In genomic region chr3:89165268-89165870, GRCm38 (mm10) we compare ENCODE assay signal across 8 mouse cellular contexts. TPM values are rescaled to one million over a fixed set of nuclear protein-coding genes. Genes with fewer than 3 reads are reported as not detected.
DNase-seq lines count a peak whose midpoint lies in the region; ATAC-seq and TF ChIP-seq lines count a peak whose summit lies in the region.
"Had no signal": no experiment of that assay in that cellular context is flagged by ENCODE, and none has a peak within 500 bp of the region (broad histone marks: within the 10 kb centered on the region; RNA-seq: fewer than 3 reads in every experiment).

No protein-coding gene starts in this region.

- H3K27me3 ChIP-seq in lung, postnatal 0 days (replicated peaks; ENCODE audit: insufficient read depth, low read length): no peaks in the 10 kb centered on the region
- no peaks in the 10 kb centered on the region for H3K27me3 ChIP-seq in limb, embryonic 10.5 days (ENCODE audit: low read depth, poor library complexity, severe bottlenecking)
- no peaks in the 10 kb centered on the region for H3K27me3 ChIP-seq in stomach, embryonic 14.5 days (ENCODE audit: control insufficient read depth, insufficient read depth, low read length)

- H3K27ac ChIP-seq in lung, postnatal 0 days (ENCODE audit: low read length): peak overlapping the region; percentile 98
- peak overlapping the region; percentile 67 for H3K27ac ChIP-seq in embryonic fibroblast, embryonic 13.5 days (ENCODE audit: insufficient read depth, low read length)
- peak overlapping the region; percentile 99 for H3K27ac ChIP-seq in limb, embryonic 10.5 days
- peak overlapping the region; percentile 95 for H3K27ac ChIP-seq in stomach, embryonic 14.5 days (ENCODE audit: low read length)

- no peak for TF ChIP-seq CTCF in lung, postnatal 0 days (IDR thresholded peaks at IDR 0.05)
- no peak for TF ChIP-seq CTCF in embryonic fibroblast, embryonic 13.5 days (IDR thresholded peaks at IDR 0.05; ENCODE audit: borderline replicate concordance, insufficient read depth, low read length)

- H3K4me1 ChIP-seq in lung, postnatal 0 days (ENCODE audit: insufficient read depth, low read depth, low read length): peaks cover 6% of the 10 kb centered on the region; the same call in 1 of the 2 replicates
- H3K4me1 ChIP-seq in embryonic fibroblast, embryonic 13.5 days (ENCODE audit: control insufficient read depth, insufficient read depth, low read length): peaks cover 4% of the 10 kb centered on the region; the same call in 1 of the 2 replicates
- H3K4me1 ChIP-seq in limb, embryonic 10.5 days: peaks cover 25% of the 10 kb centered on the region
- peaks cover 18% of the 10 kb centered on the region for H3K4me1 ChIP-seq in stomach, embryonic 14.5 days (ENCODE audit: control insufficient read depth, insufficient read depth, low read length)

- H3K4me3 ChIP-seq in lung, postnatal 0 days (ENCODE audit: low read depth, low read length): peak overlapping the region; percentile 88
- peak overlapping the region; percentile 86 for H3K4me3 ChIP-seq in embryonic fibroblast, embryonic 13.5 days (ENCODE audit: insufficient read depth, low read length)
- peak overlapping the region; percentile 93 for H3K4me3 ChIP-seq in limb, embryonic 10.5 days
- H3K4me3 ChIP-seq in stomach, embryonic 14.5 days (ENCODE audit: low read depth, low read length): peak overlapping the region; percentile 77

- peak overlapping the region; percentile 67 for H3K4me2 ChIP-seq in lung, postnatal 0 days (replicated peaks; ENCODE audit: low read depth, low read length)
- peak overlapping the region; percentile 74 for H3K4me2 ChIP-seq in stomach, embryonic 14.5 days (replicated peaks; ENCODE audit: low read depth, low read length)

- peaks cover 22% of the 10 kb centered on the region for H3K36me3 ChIP-seq in lung, postnatal 0 days (ENCODE audit: insufficient read depth, low read length)
- H3K36me3 ChIP-seq in limb, embryonic 10.5 days: peaks cover 48% of the 10 kb centered on the region
- H3K36me3 ChIP-seq in stomach, embryonic 14.5 days (ENCODE audit: control insufficient read depth, insufficient read depth, low read length): peaks cover 43% of the 10 kb centered on the region

- 9% methylated on average over 12 of the region's 12 CpGs for WGBS in lung, postnatal 0 days
- 22% methylated on average over 12 of the region's 12 CpGs for WGBS in limb, embryonic 10.5 days
- whole genome bisulfite sequencing in stomach, embryonic 14.5 days: 22% methylated on average over 12 of the region's 12 CpGs

- TF ChIP-seq POLR2A in embryonic fibroblast, embryonic 13.5 days (IDR thresholded peaks at IDR 0.05; ENCODE audit: low read depth, low read length): no peak

- H3K9me3 ChIP-seq in lung, postnatal 0 days (ENCODE audit: low read length): no peaks in the 10 kb centered on the region
- H3K9me3 ChIP-seq in limb, embryonic 10.5 days (replicated peaks): no peaks in the 10 kb centered on the region
- H3K9me3 ChIP-seq in stomach, embryonic 14.5 days (ENCODE audit: control insufficient read depth, low read depth, low read length): no peaks in the 10 kb centered on the region

- no peak for ATAC-seq in lung, postnatal 0 days
- no peak for ATAC-seq in stomach, embryonic 14.5 days (ENCODE audit: insufficient number of reproducible peaks, insufficient read depth, low FRiP score, low read depth)

- intact Hi-C loops in gastrocnemius, postnatal 36 days (cut with DNase I): no loop called here

- no peak for TF ChIP-seq EP300 in lung, postnatal 0 days (IDR thresholded peaks at IDR 0.05)

- DNase-seq in lung, postnatal 0 days (ENCODE audit: low spot score): no peak
- DNase-seq in lung, postnatal 14 days: no peak
- peak; percentile 30 for DNase-seq in limb, embryonic 10.5 days (ENCODE audit: low spot score)
- DNase-seq in layer of hippocampus, postnatal 25 days (ENCODE audit: extremely low spot score in 1 of 2, low spot score in 1 of 2): no peak
- no peak for DNase-seq in gastrocnemius, postnatal 36 days

- H3K9ac ChIP-seq in lung, postnatal 0 days (replicated peaks; ENCODE audit: low read depth): peak overlapping the region; percentile 95
- H3K9ac ChIP-seq in stomach, embryonic 14.5 days (replicated peaks; ENCODE audit: low read depth, low read length): peak overlapping the region; percentile 86

RNA-seq across cellular contexts. Expression of gene Clk2, which starts 0.8 kb away (rescaled TPM):
- polyA plus RNA-seq in lung, postnatal 0 days (2015; fragmentation: Nextera tagmentation; extraction: Ambion mirVana): 16.2 and 17.7 TPM in 2 replicates
- 45.3 and 57.5 TPM in 2 replicates for polyA plus RNA-seq in embryonic fibroblast, embryonic 13.5 days (2011; ENCODE audit: insufficient read length, low read depth, missing spikeins)
- polyA plus RNA-seq in limb, embryonic 10.5 days (2016; fragmentation: Nextera tagmentation; extraction: Ambion mirVana): 40.1 and 44.8 TPM in 2 replicates
- polyA plus RNA-seq in stomach, embryonic 14.5 days (2014; fragmentation: Nextera tagmentation; extraction: Ambion mirVana): 32.7 and 35.1 TPM in 2 replicates
- total RNA-seq in layer of hippocampus, postnatal 25 days (2021): 10 to 100 TPM; 39.0 to 46.7 TPM
- total RNA-seq in gastrocnemius, postnatal 36 days (2021): 10 to 100 TPM; 15.0 to 16.5 TPM

RNA-seq across cellular contexts. Expression of gene Hcn3, which starts 5.4 kb away (rescaled TPM):
- polyA plus RNA-seq in lung, postnatal 0 days (2015; fragmentation: Nextera tagmentation; extraction: Ambion mirVana): 0.19 and 0.31 TPM in 2 replicates
- 0.32 and 1.0 TPM in 2 replicates for polyA plus RNA-seq in embryonic fibroblast, embryonic 13.5 days (2011; ENCODE audit: insufficient read length, low read depth, missing spikeins)
- 1.3 and 1.6 TPM in 2 replicates for polyA plus RNA-seq in limb, embryonic 10.5 days (2016; fragmentation: Nextera tagmentation; extraction: Ambion mirVana)
- polyA plus RNA-seq in stomach, embryonic 14.5 days (2014; fragmentation: Nextera tagmentation; extraction: Ambion mirVana): 1.4 and 1.9 TPM in 2 replicates
- 10 to 100 TPM; 10.7 to 16.7 TPM for total RNA-seq in layer of hippocampus, postnatal 25 days (2021)
- total RNA-seq in gastrocnemius, postnatal 36 days (2021): under 1 TPM; 0.49 to 0.54 TPM

RNA-seq across cellular contexts. Expression of gene Scamp3, which starts 11.9 kb away (rescaled TPM):
- 89.6 and 94.2 TPM in 2 replicates for polyA plus RNA-seq in lung, postnatal 0 days (2015; fragmentation: Nextera tagmentation; extraction: Ambion mirVana)
- 75.7 and 91.2 TPM in 2 replicates for polyA plus RNA-seq in embryonic fibroblast, embryonic 13.5 days (2011; ENCODE audit: insufficient read length, low read depth, missing spikeins)
- 115 and 119 TPM in 2 replicates for polyA plus RNA-seq in limb, embryonic 10.5 days (2016; fragmentation: Nextera tagmentation; extraction: Ambion mirVana)
- polyA plus RNA-seq in stomach, embryonic 14.5 days (2014; fragmentation: Nextera tagmentation; extraction: Ambion mirVana): 92.9 and 95.1 TPM in 2 replicates
- 10 to 100 TPM; 67.8 to 73.3 TPM for total RNA-seq in layer of hippocampus, postnatal 25 days (2021)
- total RNA-seq in gastrocnemius, postnatal 36 days (2021): 10 to 100 TPM; 33.8 to 36.0 TPM

RNA-seq across cellular contexts. Expression of gene Fam189b, which starts 17.6 kb away (rescaled TPM):
- polyA plus RNA-seq in lung, postnatal 0 days (2015; fragmentation: Nextera tagmentation; extraction: Ambion mirVana): 6.6 and 8.4 TPM in 2 replicates
- 46.9 and 49.5 TPM in 2 replicates for polyA plus RNA-seq in embryonic fibroblast, embryonic 13.5 days (2011; ENCODE audit: insufficient read length, low read depth, missing spikeins)
- polyA plus RNA-seq in limb, embryonic 10.5 days (2016; fragmentation: Nextera tagmentation; extraction: Ambion mirVana): 32.2 and 35.0 TPM in 2 replicates
- 28.3 and 28.7 TPM in 2 replicates for polyA plus RNA-seq in stomach, embryonic 14.5 days (2014; fragmentation: Nextera tagmentation; extraction: Ambion mirVana)
- total RNA-seq in layer of hippocampus, postnatal 25 days (2021): 10 to 100 TPM; 57.1 to 61.7 TPM
- 10 to 100 TPM; 16.1 to 17.5 TPM for total RNA-seq in gastrocnemius, postnatal 36 days (2021)

RNA-seq across cellular contexts. Expression of gene Pklr, which starts 29.4 kb away (rescaled TPM):
- polyA plus RNA-seq in lung, postnatal 0 days (2015; fragmentation: Nextera tagmentation; extraction: Ambion mirVana): 0.14 and 0.32 TPM in 2 replicates
- not detected in 2 replicates for polyA plus RNA-seq in embryonic fibroblast, embryonic 13.5 days (2011; ENCODE audit: insufficient read length, low read depth, missing spikeins)
- 3.6 and 4.4 TPM in 2 replicates for polyA plus RNA-seq in limb, embryonic 10.5 days (2016; fragmentation: Nextera tagmentation; extraction: Ambion mirVana)
- polyA plus RNA-seq in stomach, embryonic 14.5 days (2014; fragmentation: Nextera tagmentation; extraction: Ambion mirVana): 2.8 and 3.3 TPM in 2 replicates
- total RNA-seq in layer of hippocampus, postnatal 25 days (2021): not detected
- not detected for total RNA-seq in gastrocnemius, postnatal 36 days (2021)
- polyA plus RNA-seq: thymus, postnatal 0 days had no signal
